Mouse (Mus musculus) heart, embryonic 12.5 days (tissue): ENCODE measurements around the gene Eci2. TPM values are rescaled to one million over a fixed set of nuclear protein-coding genes. Genes with fewer than 3 reads are reported as not detected.
"Not testable (repeated sequence)": the region's sequence is repeated elsewhere in the genome, so short reads cannot be mapped to it uniquely, and the experiment has no call there.

Experiments used
- ATAC-seq: fragments of 200-750 bp; cut with Nextera tagmentation; 2 replicates; pipeline ENCODE4 v1.8.0; 2017; ENCODE audit warnings: moderate TSS enrichment, moderate library complexity; ENCODE audit not compliant: insufficient number of reproducible peaks, low FRiP score
- H3K27ac ChIP-seq: fragments of 300-500 bp; sonication (generic); 2 replicates; pipeline ENCODE4 v1.5.1; 2016; ENCODE audit warnings: mild to moderate bottlenecking, moderate library complexity; ENCODE audit not compliant: poor library complexity, severe bottlenecking
- H3K27me3 ChIP-seq: fragments of 300-500 bp; sonication (generic); replicated peaks from 2 replicates; pipeline ENCODE4 v1.6.1; 2016; ENCODE audit warnings: mild to moderate bottlenecking, moderate library complexity
- H3K36me3 ChIP-seq: fragments of 300-500 bp; sonication (generic); 2 replicates; pipeline ENCODE4 v1.6.1; 2016; ENCODE audit warnings: mild to moderate bottlenecking, moderate library complexity
- H3K4me1 ChIP-seq: fragments of 300-500 bp; sonication (generic); replicated peaks from 2 replicates; pipeline ENCODE4 v1.6.1; 2016; ENCODE audit warnings: mild to moderate bottlenecking
- H3K4me2 ChIP-seq: fragments of 300-500 bp; sonication (generic); 2 replicates; pipeline ENCODE4 v1.6.1; 2016; ENCODE audit warnings: mild to moderate bottlenecking, moderate library complexity
- H3K4me3 ChIP-seq: fragments of 300-500 bp; sonication (generic); 2 replicates; pipeline ENCODE4 v1.5.1; 2016; ENCODE audit warnings: mild to moderate bottlenecking
- H3K9ac ChIP-seq: fragments of 300-500 bp; sonication (generic); 2 replicates; pipeline ENCODE4 v1.6.1; 2016; ENCODE audit warnings: mild to moderate bottlenecking, moderate library complexity
- H3K9me3 ChIP-seq: fragments of 300-500 bp; sonication (generic); replicated peaks from 2 replicates; pipeline ENCODE4 v1.6.1; 2016; ENCODE audit warnings: mild to moderate bottlenecking, moderate library complexity
- WGBS: fragments of 180-500 bp; shearing (Covaris S2); methylation state at CpG from one replicate; pipeline ENCODE4 v1.1.7; 2016; 5-methylcytosine and 5-hydroxymethylcytosine counted together
- polyA plus RNA-seq: library from polyadenylated mRNA; unstranded; fragments of >200 nt; fragmentation: Nextera tagmentation; extraction: Ambion mirVana; gene quantifications from 2 replicates; pipeline ENCODE4 v1.2.1, GENCODE M21; 2016

Eci2 gene
- polyA plus RNA-seq, 1 experiment from 2014 or later, result 107 TPM

- whole genome bisulfite sequencing, result 2% methylated on average over 32 of the region's 32 CpGs
- Histone ChIP-seq H3K27ac (no peak within 1 kb of the TSS), H3K4me2 (peak within 1 kb of the TSS; percentile 95), H3K36me3 (no peaks in the 10 kb centered on the region), H3K9ac (peak within 1 kb of the TSS; percentile 73), H3K4me1 (peaks cover 6% of the 10 kb centered on the region; the same call in 1 of the 2 replicates), H3K27me3 (peaks cover 21% of the 10 kb centered on the region), H3K4me3 (peak within 1 kb of the TSS; percentile 60), H3K9me3 (no peaks in the 10 kb centered on the region)
- ATAC-seq, result peak; percentile 61
These were observed 63.1 kb downstream of the Eci2 start, which contains the start of gene Eci3 for GRCm38 (mm10) chr13:34963511-34964397. Gene Eci3, minus strand, starts transcription at chr13:34963810.

GRCm38 (mm10) chr13:34960996-34961770 lies 65.7 kb downstream of the Eci2 start:
- no peaks in the 10 kb centered on the region for H3K36me3 ChIP-seq
- ATAC-seq, result no peak
- 77% methylated on average over 4 of the region's 4 CpGs for WGBS

GRCm38 (mm10) chr13:34958158-34958557 lies 68.7 kb downstream of the Eci2 start:
- not testable (repeated sequence) for ATAC-seq, H3K9ac ChIP-seq, H3K27me3 ChIP-seq, H3K36me3 ChIP-seq, H3K4me2 ChIP-seq, H3K9me3 ChIP-seq, H3K4me3 ChIP-seq, H3K27ac ChIP-seq, H3K4me1 ChIP-seq
- WGBS, result 85% methylated on average over 3 of the region's 3 CpGs

More at GRCm38 (mm10) chr13:34960996-34961770, 65.7 kb downstream of the Eci2 start:
- Histone ChIP-seq H3K9me3 (0 out of 2 replicates have a peak, but pooled peaks cover 2% of the 10 kb centered on the region), H3K4me2 (no peak overlapping the region), H3K4me3 (no peak overlapping the region), H3K4me1 (peaks cover 6% of the 10 kb centered on the region; the same call in 1 of the 2 replicates), H3K27ac (no peak overlapping the region), H3K27me3 (peaks cover 22% of the 10 kb centered on the region), H3K9ac (no peak overlapping the region)

- H3K9ac ChIP-seq, result no peak overlapping the region
- H3K27ac ChIP-seq, result no peak overlapping the region
- ATAC-seq, result no peak
- no peaks in the 10 kb centered on the region for H3K36me3 ChIP-seq
- 75% methylated on average over 4 of the region's 4 CpGs for WGBS
- no peak overlapping the region for H3K4me3 ChIP-seq
- H3K4me2 ChIP-seq, result no peak overlapping the region
- H3K4me1 ChIP-seq, result no peaks in the 10 kb centered on the region
- 0 out of 2 replicates have a peak, but pooled peaks cover 2% of the 10 kb centered on the region for H3K9me3 ChIP-seq
- peaks cover 6% of the 10 kb centered on the region; the same call in 1 of the 2 replicates for H3K27me3 ChIP-seq
These were observed 70.0 kb downstream of the Eci2 start for GRCm38 (mm10) chr13:34956901-34957300.

- H3K9me3 ChIP-seq, H3K4me3 ChIP-seq, H3K4me2 ChIP-seq, H3K27me3 ChIP-seq, H3K4me1 ChIP-seq, H3K27ac ChIP-seq, ATAC-seq, H3K36me3 ChIP-seq, H3K9ac ChIP-seq: not testable (repeated sequence)
- WGBS, result 80% methylated on average over 2 of the region's 2 CpGs
These were observed 75.5 kb downstream of the Eci2 start for GRCm38 (mm10) chr13:34951437-34951836.

- no peaks in the 10 kb centered on the region for H3K36me3 ChIP-seq
- no peak overlapping the region for H3K4me3 ChIP-seq
- peaks cover 27% of the 10 kb centered on the region; the same call in 1 of the 2 replicates for H3K27me3 ChIP-seq
- ATAC-seq, result no peak
- H3K27ac ChIP-seq, result no peak overlapping the region
- no peaks in the 10 kb centered on the region; the same call in 1 of the 2 replicates for H3K9me3 ChIP-seq
- H3K4me2 ChIP-seq, result no peak overlapping the region
- no peaks in the 10 kb centered on the region for H3K4me1 ChIP-seq
- no peak overlapping the region for H3K9ac ChIP-seq
These were observed 84.5 kb downstream of the Eci2 start for GRCm38 (mm10) chr13:34942370-34942769.

GRCm38 (mm10) chr13:34934931-34935644 lies 91.8 kb downstream of the Eci2 start:
- no peak overlapping the region for H3K9ac ChIP-seq
- H3K27me3 ChIP-seq, result 0 out of 2 replicates have a peak, but pooled peaks cover 4% of the 10 kb centered on the region
- no peak overlapping the region for H3K4me2 ChIP-seq
- H3K36me3 ChIP-seq, result no peaks in the 10 kb centered on the region
- no peaks in the 10 kb centered on the region for H3K4me1 ChIP-seq
- H3K9me3 ChIP-seq, result no peaks in the 10 kb centered on the region; the same call in 1 of the 2 replicates
- no peak for ATAC-seq
- H3K4me3 ChIP-seq, result no peak overlapping the region
- 74% methylated on average over 10 of the region's 10 CpGs for WGBS
- H3K27ac ChIP-seq, result no peak overlapping the region

Other genes starting within 250 kb of the Eci2 start
- 61.0 and 66.6 TPM in 2 replicates for gene Prpf4b, start 151.8 kb downstream of the Eci2 start, polyA plus RNA-seq
- gene Fam217a, start 102.8 kb downstream of the Eci2 start, polyA plus RNA-seq, result 1.6 and 1.7 TPM in 2 replicates
- gene 4933417A18Rik, start 102.7 kb downstream of the Eci2 start, polyA plus RNA-seq, result not detected in 2 replicates
- gene Eci3, start 63.3 kb downstream of the Eci2 start, polyA plus RNA-seq, result 0.36 and 0.47 TPM in 2 replicates